Mouse (Mus musculus): Measurements from ENCODE around the gene Ibtk. TPM values are rescaled to one million over a fixed set of nuclear protein-coding genes. Genes with fewer than 3 reads are reported as not detected.

Gene Ibtk
- total RNA-seq, 2 experiments from 2014 or later, result 29.9 to 31.0 TPM

GRCm38 (mm10) chr9:85701981-85702380, 47.2 kb downstream of the Ibtk start:
- no peak for DNase-seq

GRCm38 (mm10) chr9:85695606-85696005, 53.5 kb downstream of the Ibtk start:
- no peak for DNase-seq

GRCm38 (mm10) chr9:85693231-85694116, 55.7 kb downstream of the Ibtk start:
- DNase-seq, result peak in 1 of 2 experiments; percentile 37

- peak in 1 of 2 experiments; percentile 23 for DNase-seq
Observed at GRCm38 (mm10) chr9:85685010-85685409, 64.1 kb downstream of the Ibtk start.

- no peak for DNase-seq
Observed at GRCm38 (mm10) chr9:85675131-85675905, 73.8 kb downstream of the Ibtk start.

DNA sequence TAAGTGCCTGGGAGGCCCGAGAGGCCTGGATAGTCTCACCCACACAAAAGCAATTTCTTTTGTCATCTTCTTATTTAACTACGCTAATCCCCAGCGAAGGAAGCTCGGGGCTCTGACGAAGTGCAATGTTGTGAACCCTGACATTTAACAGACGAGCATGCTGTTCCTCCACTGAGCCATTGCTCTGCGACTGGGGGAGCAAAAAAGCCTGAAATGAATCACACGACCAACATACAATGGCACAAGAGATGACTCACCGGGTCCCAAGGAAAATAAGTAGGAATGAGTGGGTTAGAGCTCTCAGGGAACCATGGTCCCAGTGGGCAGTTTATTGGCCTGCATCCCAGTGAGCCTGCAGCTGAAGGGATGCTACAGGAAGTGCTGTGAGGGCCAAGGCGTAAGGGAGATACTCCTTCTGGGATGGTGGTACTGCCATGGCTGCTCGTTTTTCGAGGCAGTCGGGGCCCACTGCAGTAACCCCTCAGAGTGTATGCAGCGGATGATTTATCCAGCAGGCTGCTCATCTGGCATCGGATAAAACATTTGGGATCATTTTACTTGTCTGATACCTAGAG, 75.1 kb downstream of the Ibtk start:
- DNase-seq, result no peak

DNA sequence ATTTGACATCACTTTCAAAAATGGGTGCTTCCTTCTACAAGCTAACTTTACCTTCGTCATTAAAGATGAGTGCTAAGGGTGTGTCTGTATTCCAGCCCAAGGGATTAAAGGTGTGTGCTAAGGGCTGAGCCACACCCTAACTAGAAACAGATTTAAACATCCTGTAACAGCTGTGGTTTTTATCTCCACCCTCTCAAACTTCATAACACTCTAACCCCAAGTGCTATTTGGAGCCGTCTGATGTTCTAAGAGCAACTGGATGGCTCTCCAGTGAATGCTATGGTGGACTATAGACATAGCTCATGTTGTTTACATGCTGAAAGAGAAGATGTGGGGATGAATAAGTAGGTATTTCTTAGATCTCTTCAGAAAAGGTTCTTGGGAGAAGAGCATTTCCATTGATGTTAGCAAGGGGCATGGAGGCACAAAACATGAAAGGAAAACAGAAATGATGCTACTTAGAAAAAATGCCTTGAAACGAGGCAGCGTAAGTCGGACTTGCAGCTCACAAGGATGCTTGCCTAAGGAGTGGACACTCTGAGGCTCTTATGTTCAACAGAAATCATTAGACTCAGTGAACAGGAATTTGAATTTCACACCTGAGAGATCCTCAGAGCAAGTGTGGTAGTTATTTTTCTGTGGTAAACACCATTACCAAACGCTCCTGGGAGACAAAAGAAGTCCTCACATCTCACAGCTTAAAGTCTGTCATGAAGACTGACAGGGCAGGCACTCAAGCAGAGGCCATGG, 77.4 kb downstream of the Ibtk start:
- no peak for DNase-seq

- DNase-seq, result no peak
Observed at GRCm38 (mm10) chr9:85664316-85664715, 84.8 kb downstream of the Ibtk start.

DNA sequence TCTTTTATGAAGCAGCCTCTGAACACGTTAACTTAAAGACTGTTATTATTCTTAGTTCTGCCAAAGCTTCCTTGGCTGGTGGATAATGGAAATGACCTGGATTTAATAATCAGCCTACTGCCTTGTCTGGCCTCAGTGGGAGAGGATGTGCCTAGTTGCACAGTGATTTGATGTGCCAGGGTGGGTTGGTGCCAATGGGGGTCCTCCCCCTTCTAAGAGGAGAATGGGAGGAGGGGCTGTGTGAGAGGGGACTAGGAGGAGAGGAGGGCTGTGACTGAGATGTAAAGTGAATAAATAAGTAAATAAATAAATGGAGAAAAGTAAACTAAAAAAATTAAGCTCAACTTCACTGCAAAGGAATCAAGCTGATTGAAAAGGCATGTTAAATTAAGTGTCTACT, 85.3 kb downstream of the Ibtk start:
- DNase-seq, result no peak

GRCm38 (mm10) chr9:85663091-85663490, 86.0 kb downstream of the Ibtk start:
- DNase-seq, result peak; percentile 26 to 36

DNA sequence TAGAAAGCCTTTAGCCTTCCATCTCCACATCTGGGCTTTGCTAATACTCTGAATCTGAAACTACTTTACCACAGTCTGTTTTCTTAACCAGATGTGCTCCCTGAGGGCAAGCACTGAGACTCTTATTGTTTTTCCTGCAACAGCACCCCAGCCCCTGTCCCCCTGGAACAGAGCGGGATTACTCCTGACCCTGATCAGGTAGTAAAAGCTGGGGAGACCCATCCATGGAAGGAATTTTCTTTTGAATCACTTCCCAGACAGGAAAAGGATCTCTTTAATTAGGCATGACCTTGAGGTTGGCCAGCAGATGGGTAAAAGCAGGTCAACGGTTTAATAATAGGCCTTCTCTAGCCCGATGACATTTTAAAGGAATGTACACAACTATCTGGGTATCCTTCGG, 95.7 kb downstream of the Ibtk start:
- DNase-seq, result peak in 1 of 2 experiments; percentile 36

- DNase-seq, result no peak
Observed at GRCm38 (mm10) chr9:85638276-85638675, 110.9 kb downstream of the Ibtk start.

Other genes starting within 250 kb of the Ibtk start
- gene Tpbg, start 93.0 kb upstream of the Ibtk start, total RNA-seq (2021), result 1 to 10 TPM; 1.6 to 1.8 TPM

All from heart, adult 18-20 months (tissue).